Mouse (Mus musculus) ES-E14 (cell line): ENCODE measurements around the gene Ptpra. TPM values are rescaled to one million over a fixed set of nuclear protein-coding genes. Genes with fewer than 3 reads are reported as not detected.

Experiments used
- DNase-seq: peaks from one replicate; pipeline ENCODE4 v3.0.0-alpha.2; 2013; ENCODE audit warnings: low read depth, low spot score
- H3K27ac ChIP-seq: 2 replicates; pipeline ENCODE4 v1.5.1; 2012; ENCODE audit warnings: low read depth, mild to moderate bottlenecking, low read length, moderate library complexity, mixed read lengths; ENCODE audit not compliant: poor library complexity, insufficient read depth, severe bottlenecking
- H3K36me3 ChIP-seq: 2 replicates; pipeline ENCODE4 v1.6.1; 2012; ENCODE audit warnings: mild to moderate bottlenecking, low read length, moderate library complexity, mixed read lengths; ENCODE audit not compliant: control insufficient read depth, poor library complexity, insufficient read depth, severe bottlenecking
- H3K4me1 ChIP-seq, 2 experiments: fragments of 150-350 bp in 1 of 2; sonication (generic) in 1 of 2; 2 replicates each; pipeline ENCODE4 v1.6.1; 2012; ENCODE audit warnings: low read length in 2 of 2, mild to moderate bottlenecking in 1 of 2, mixed read lengths in 1 of 2; ENCODE audit not compliant: control insufficient read depth in 2 of 2, insufficient read depth in 2 of 2, poor library complexity in 1 of 2
- H3K4me3 ChIP-seq, 2 experiments: fragments of 150-350 bp in 1 of 2; sonication (generic) in 1 of 2; 2 replicates each; pipeline ENCODE4 v1.5.1; 2012; ENCODE audit warnings: low read length in 2 of 2, low read depth in 1 of 2, mild to moderate bottlenecking in 1 of 2, mixed read lengths in 1 of 2; ENCODE audit not compliant: insufficient read depth in 1 of 2, poor library complexity in 1 of 2, severe bottlenecking in 1 of 2
- H3K9ac ChIP-seq: 2 replicates; pipeline ENCODE4 v1.6.1; 2012; ENCODE audit warnings: low read depth, mild to moderate bottlenecking, low read length, mixed read lengths; ENCODE audit not compliant: poor library complexity, insufficient read depth, severe bottlenecking
- H3K9me3 ChIP-seq: fragments of 150-350 bp; sonication (generic); 2 replicates; pipeline ENCODE4 v1.6.1; 2012; ENCODE audit warnings: low read depth, mild to moderate bottlenecking, low read length; ENCODE audit not compliant: control insufficient read depth, insufficient read depth
- CHD2 ChIP-seq: IDR thresholded peaks from 2 replicates; pipeline ENCODE4 v1.6.1; 2014; ENCODE audit warnings: mild to moderate bottlenecking, low read depth, low read length, inconsistent platforms
- HCFC1 ChIP-seq: IDR thresholded peaks from 2 replicates; pipeline ENCODE4 v1.6.1; 2012; ENCODE audit warnings: low read length, inconsistent platforms, borderline replicate concordance; ENCODE audit not compliant: insufficient read depth
- MAFK ChIP-seq: IDR thresholded peaks from 2 replicates; pipeline ENCODE4 v1.6.1; 2014; ENCODE audit warnings: mild to moderate bottlenecking, low read depth, low read length, inconsistent platforms; ENCODE audit not compliant: insufficient read depth
- ZC3H11A ChIP-seq: IDR thresholded peaks from 2 replicates; pipeline ENCODE4 v1.6.1; 2012; ENCODE audit warnings: low read depth, mild to moderate bottlenecking, inconsistent platforms, low read length, borderline replicate concordance
- ZNF384 ChIP-seq: IDR thresholded peaks from 2 replicates; pipeline ENCODE4 v1.6.1; 2012; ENCODE audit warnings: low read depth, low read length, inconsistent platforms
- in situ Hi-C, 2 experiments: fragments of 600-800 bp; cut with MboI; formaldehyde crosslinking; loops; one replicate each; pipeline ENCODE4 v1.15.1; 2025; ENCODE audit warnings: low sequenced_read_pairs in 2 of 2, inconsistent platforms in 1 of 2; ENCODE audit not compliant: unreplicated experiment in 2 of 2
- total RNA-seq: library from RNA; depleted of rRNA; stranded (reverse); fragments of 300-350 nt; gene quantifications from 2 replicates; pipeline ENCODE4 v1.2.3, GENCODE M21; 2012

The Ptpra gene
- total RNA-seq, 1 experiment, result 35.1 TPM

DNA sequence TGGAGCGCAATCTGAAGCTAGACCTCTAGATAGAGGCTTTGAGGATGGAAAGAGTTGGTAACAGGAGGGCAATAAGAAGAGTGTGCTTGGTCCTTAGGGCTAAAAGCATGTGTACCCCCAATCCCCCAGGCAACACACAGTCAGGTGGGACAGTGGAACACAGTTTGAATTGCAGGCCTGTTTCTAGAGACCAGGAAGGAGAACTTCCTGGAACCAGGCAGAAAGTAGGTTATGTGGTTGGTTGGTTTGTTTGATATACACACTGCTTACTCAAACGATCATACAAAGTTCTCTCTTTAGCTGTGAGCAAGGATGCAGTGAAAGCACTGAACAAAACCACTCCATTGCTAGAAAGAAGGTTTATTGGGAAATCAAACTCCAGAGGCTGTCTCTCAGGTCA, 82.1 kb downstream of the Ptpra start:
- TF ChIP-seq ZC3H11A, result no peak
- TF ChIP-seq MAFK, result no peak
- no peak overlapping the region for H3K27ac ChIP-seq
- no peaks in the 10 kb centered on the region for H3K4me1 ChIP-seq
- no peak for DNase-seq
- H3K4me3 ChIP-seq, result no peak overlapping the region
- H3K9me3 ChIP-seq, result no peaks in the 10 kb centered on the region
- in situ Hi-C loops, result no loop called here
- H3K9ac ChIP-seq, result no peak overlapping the region
- H3K36me3 ChIP-seq, result peaks cover 3% of the 10 kb centered on the region

DNA sequence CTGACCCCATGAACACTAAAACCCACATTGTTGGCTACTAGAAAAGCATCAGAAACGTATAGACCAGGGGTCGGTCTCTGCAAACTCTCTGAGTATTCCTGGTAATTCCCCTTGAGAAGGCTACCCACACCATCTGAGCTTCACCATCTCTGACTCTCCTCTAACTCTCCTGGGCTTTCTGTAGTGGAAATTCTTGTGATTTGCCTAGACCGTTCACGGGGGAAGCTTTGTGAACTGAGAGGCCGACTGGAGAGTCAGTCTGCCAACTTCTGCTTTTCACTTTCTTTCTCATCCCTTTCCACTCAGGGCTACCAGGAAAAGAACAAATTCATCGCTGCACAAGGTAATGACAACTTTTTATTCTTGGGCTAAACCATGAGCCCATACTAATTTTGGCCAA, 84.9 kb downstream of the Ptpra start:
- Histone ChIP-seq H3K27ac (no peak overlapping the region), H3K4me1 (no peaks in the 10 kb centered on the region), H3K36me3 (peaks cover 3% of the 10 kb centered on the region), H3K4me3 (no peak overlapping the region), H3K9me3 (no peaks in the 10 kb centered on the region), H3K9ac (no peak overlapping the region)
- TF ChIP-seq ZC3H11A, result no peak
- TF ChIP-seq MAFK, result no peak
- TF ChIP-seq HCFC1, result no peak
- no peak for TF ChIP-seq CHD2
- TF ChIP-seq ZNF384, result no peak
- in situ Hi-C loops, result no loop called here
- no peak for DNase-seq

DNA sequence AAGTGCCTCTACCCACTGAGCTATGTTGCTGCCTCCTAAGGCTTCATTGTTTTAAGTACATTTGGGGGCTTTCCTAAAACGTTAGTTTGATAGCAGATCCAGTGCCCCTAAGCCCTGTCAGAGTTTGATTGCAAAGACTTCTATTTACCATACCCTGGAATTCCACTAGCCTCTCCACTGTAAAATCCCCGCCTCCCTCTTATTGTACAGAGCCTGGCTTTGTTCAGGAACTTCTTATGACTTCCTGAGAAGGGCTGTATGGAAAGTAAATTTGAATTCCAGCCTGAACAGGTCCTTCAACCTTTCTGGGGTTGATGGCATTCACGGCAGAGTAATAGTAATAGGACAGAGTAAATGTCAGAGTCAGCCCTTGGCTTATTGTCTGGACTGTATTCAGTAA, 86.8 kb downstream of the Ptpra start:
- Histone ChIP-seq H3K36me3 (peaks cover 7% of the 10 kb centered on the region), H3K9me3 (no peaks in the 10 kb centered on the region), H3K9ac (no peak overlapping the region), H3K27ac (no peak overlapping the region), H3K4me3 (no peak overlapping the region), H3K4me1 (no peaks in the 10 kb centered on the region)
- no peak for TF ChIP-seq ZNF384
- TF ChIP-seq CHD2, result no peak
- TF ChIP-seq HCFC1, result no peak
- no peak for TF ChIP-seq ZC3H11A
- TF ChIP-seq MAFK, result no peak
- no peak for DNase-seq
- in situ Hi-C loops, result no loop called here

DNA sequence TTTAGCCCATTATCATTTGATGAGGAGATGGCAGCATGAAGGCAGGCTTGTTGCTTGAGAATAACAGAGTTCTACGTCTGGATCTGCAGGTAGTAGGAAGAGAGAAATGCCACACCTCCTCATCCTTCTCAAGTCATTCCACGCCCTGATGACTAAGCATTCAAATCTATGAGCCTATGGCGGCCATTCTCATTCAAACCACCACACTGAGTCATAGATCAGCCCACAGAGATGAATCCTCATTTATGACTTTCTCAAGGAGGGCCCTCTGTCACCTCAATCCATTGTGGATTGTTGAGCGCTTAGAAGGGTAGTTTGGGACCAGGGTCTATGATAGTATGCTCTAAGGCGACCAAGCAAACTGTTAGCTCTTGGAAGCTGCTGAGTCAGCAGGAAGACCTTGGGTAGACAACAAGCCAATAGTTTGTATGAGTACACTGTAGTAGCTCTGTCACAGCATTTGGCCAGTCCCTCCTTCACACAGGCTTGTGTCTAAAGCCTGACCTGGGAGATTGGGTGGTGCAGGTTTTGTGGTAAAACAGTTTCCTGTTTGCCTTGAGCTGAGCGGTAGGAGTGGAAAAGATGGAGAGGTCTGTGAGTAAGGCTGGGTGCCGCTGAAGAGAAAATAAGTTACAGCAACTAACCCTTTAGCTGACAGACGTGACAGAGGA, 88.9 kb downstream of the Ptpra start:
- Histone ChIP-seq H3K9me3 (no peaks in the 10 kb centered on the region), H3K27ac (no peak overlapping the region), H3K9ac (no peak overlapping the region), H3K36me3 (peaks cover 8% of the 10 kb centered on the region), H3K4me3 (no peak overlapping the region), H3K4me1 (no peaks in the 10 kb centered on the region)
- DNase-seq, result no peak
- in situ Hi-C loops, result no loop called here
- peak; percentile 88 for TF ChIP-seq MAFK
- no peak for TF ChIP-seq CHD2
- TF ChIP-seq ZC3H11A, result no peak

DNA sequence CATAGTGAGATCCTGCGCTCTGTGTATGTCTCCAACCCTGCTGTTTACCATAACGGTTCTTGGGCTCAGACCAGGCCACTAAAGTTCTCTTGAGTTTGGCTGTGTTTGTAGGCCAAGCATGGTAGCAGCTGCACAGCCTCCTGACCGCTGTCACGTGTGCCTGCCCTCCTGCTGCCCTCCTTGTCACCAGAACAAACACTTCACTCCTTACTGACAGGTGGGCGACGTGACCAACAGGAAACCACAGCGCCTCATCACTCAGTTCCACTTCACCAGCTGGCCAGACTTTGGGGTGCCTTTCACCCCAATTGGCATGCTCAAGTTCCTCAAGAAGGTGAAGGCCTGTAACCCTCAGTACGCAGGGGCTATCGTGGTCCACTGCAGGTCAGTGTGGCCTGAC, 90.2 kb downstream of the Ptpra start:
- Histone ChIP-seq H3K36me3 (peaks cover 19% of the 10 kb centered on the region), H3K27ac (no peak overlapping the region), H3K4me3 (no peak overlapping the region), H3K9me3 (no peaks in the 10 kb centered on the region), H3K4me1 (no peaks in the 10 kb centered on the region), H3K9ac (no peak overlapping the region)
- no peak for DNase-seq
- TF ChIP-seq CHD2 (no peak), MAFK (no peak), ZNF384 (no peak), ZC3H11A (no peak), HCFC1 (no peak)
- in situ Hi-C loops, result no loop called here
